Mouse (Mus musculus): ENCODE results near the gene Gm9508. TPM values are rescaled to one million over a fixed set of nuclear protein-coding genes. Genes with fewer than 3 reads are reported as not detected.
A peak's percentile ranks its signal among the peaks of the same experiment; 100 is the strongest.
"Not testable (repeated sequence)": the region's sequence is repeated elsewhere in the genome, so short reads cannot be mapped to it uniquely, and the experiment has no call there.

Gm9508 gene
- polyA plus RNA-seq, 1 experiment from 2014 or later, result not detected

- WGBS, result 35% methylated on average over 3 of the region's 3 CpGs
- Histone ChIP-seq H3K4me2 (replicated peaks; ENCODE audit: low read depth) (no peak within 1 kb of the TSS), H3K4me1 (replicated peaks; ENCODE audit: control insufficient read depth, insufficient read depth) (no peaks in the 10 kb centered on the region), H3K36me3 (ENCODE audit: control insufficient read depth, insufficient read depth, low read length) (no peaks in the 10 kb centered on the region), H3K27ac (replicated peaks) (no peak within 1 kb of the TSS), H3K27me3 (ENCODE audit: control insufficient read depth, insufficient read depth, low read length) (no peaks in the 10 kb centered on the region), H3K9ac (ENCODE audit: low read length) (no peak within 1 kb of the TSS), H3K4me3 (ENCODE audit: low read depth, low read length) (no peak within 1 kb of the TSS), H3K9me3 (ENCODE audit: control insufficient read depth, low read length) (no peaks in the 10 kb centered on the region)
- ATAC-seq (ENCODE audit: low FRiP score, low TSS enrichment) (no peak), DNase-seq (ENCODE audit: low spot score) (no peak)
- TF ChIP-seq CTCF (IDR thresholded peaks at IDR 0.05; ENCODE audit: low read depth) (no peak), EP300 (optimal IDR thresholded peaks at IDR 0.05) (no peak)
Observed at GRCm38 (mm10) chr10:77726186-77726585, 29.2 kb upstream of the Gm9508 start, which contains the start of gene Gm10100. Gene Gm10100 (plus strand): TSS chr10:77726486.

GRCm38 (mm10) chr10:77724855-77725254 is 27.8 kb upstream of the Gm9508 start:
- TF ChIP-seq CTCF (IDR thresholded peaks at IDR 0.05; ENCODE audit: low read depth) (peak; percentile 37; the same call in 1 of the 2 replicates), EP300 (optimal IDR thresholded peaks at IDR 0.05) (no peak)
- Histone ChIP-seq H3K36me3 (ENCODE audit: control insufficient read depth, insufficient read depth, low read length) (no peaks in the 10 kb centered on the region), H3K9ac (ENCODE audit: low read length) (no peak overlapping the region), H3K4me3 (ENCODE audit: low read depth, low read length) (no peak overlapping the region), H3K27ac (replicated peaks) (no peak overlapping the region), H3K9me3 (ENCODE audit: control insufficient read depth, low read length) (no peaks in the 10 kb centered on the region), H3K4me1 (replicated peaks; ENCODE audit: control insufficient read depth, insufficient read depth) (no peaks in the 10 kb centered on the region), H3K27me3 (ENCODE audit: control insufficient read depth, insufficient read depth, low read length) (no peaks in the 10 kb centered on the region), H3K4me2 (replicated peaks; ENCODE audit: low read depth) (no peak overlapping the region)
- ATAC-seq (ENCODE audit: low FRiP score, low TSS enrichment) (no peak), DNase-seq (ENCODE audit: low spot score) (no peak)
- WGBS, result 75% methylated on average over 8 of the region's 8 CpGs

GRCm38 (mm10) chr10:77720299-77720698 is 23.3 kb upstream of the Gm9508 start, which contains the start of gene Krtap12-1:
Gene Krtap12-1 (plus strand): TSS chr10:77720599.
- not testable (repeated sequence) for ATAC-seq (ENCODE audit: low FRiP score, low TSS enrichment); H3K9ac ChIP-seq (ENCODE audit: low read length); H3K4me1 ChIP-seq (replicated peaks; ENCODE audit: control insufficient read depth, insufficient read depth); H3K9me3 ChIP-seq (ENCODE audit: control insufficient read depth, low read length); H3K36me3 ChIP-seq (ENCODE audit: control insufficient read depth, insufficient read depth, low read length); H3K4me2 ChIP-seq (replicated peaks; ENCODE audit: low read depth); H3K27ac ChIP-seq (replicated peaks); H3K4me3 ChIP-seq (ENCODE audit: low read depth, low read length); H3K27me3 ChIP-seq (ENCODE audit: control insufficient read depth, insufficient read depth, low read length); DNase-seq (ENCODE audit: low spot score)
- WGBS, result 73% methylated on average over 1 of the region's 1 CpGs

GRCm38 (mm10) chr10:77715507-77715906 is 18.5 kb upstream of the Gm9508 start, which contains the start of gene Gm10142:
Gene Gm10142 (plus strand): TSS chr10:77715807.
- Histone ChIP-seq H3K27ac (replicated peaks) (no peak within 1 kb of the TSS), H3K9me3 (ENCODE audit: control insufficient read depth, low read length) (no peaks in the 10 kb centered on the region), H3K36me3 (ENCODE audit: control insufficient read depth, insufficient read depth, low read length) (no peaks in the 10 kb centered on the region), H3K4me2 (replicated peaks; ENCODE audit: low read depth) (no peak within 1 kb of the TSS), H3K4me3 (ENCODE audit: low read depth, low read length) (no peak within 1 kb of the TSS), H3K27me3 (ENCODE audit: control insufficient read depth, insufficient read depth, low read length) (no peaks in the 10 kb centered on the region), H3K9ac (ENCODE audit: low read length) (no peak within 1 kb of the TSS), H3K4me1 (replicated peaks; ENCODE audit: control insufficient read depth, insufficient read depth) (no peaks in the 10 kb centered on the region)
- no peak for TF ChIP-seq CTCF (IDR thresholded peaks at IDR 0.05; ENCODE audit: low read depth)
- no peak for TF ChIP-seq EP300 (optimal IDR thresholded peaks at IDR 0.05)
- DNase-seq (ENCODE audit: low spot score) (no peak), ATAC-seq (ENCODE audit: low FRiP score, low TSS enrichment) (no peak)
- 88% methylated on average over 1 of the region's 1 CpGs for WGBS

- Histone ChIP-seq H3K36me3 (ENCODE audit: control insufficient read depth, insufficient read depth, low read length) (no peaks in the 10 kb centered on the region), H3K27ac (replicated peaks) (no peak overlapping the region), H3K9me3 (ENCODE audit: control insufficient read depth, low read length) (no peaks in the 10 kb centered on the region), H3K27me3 (ENCODE audit: control insufficient read depth, insufficient read depth, low read length) (no peaks in the 10 kb centered on the region), H3K4me2 (replicated peaks; ENCODE audit: low read depth) (no peak overlapping the region), H3K4me1 (replicated peaks; ENCODE audit: control insufficient read depth, insufficient read depth) (no peaks in the 10 kb centered on the region), H3K4me3 (ENCODE audit: low read depth, low read length) (no peak overlapping the region), H3K9ac (ENCODE audit: low read length) (no peak overlapping the region)
- DNase-seq (ENCODE audit: low spot score) (no peak), ATAC-seq (ENCODE audit: low FRiP score, low TSS enrichment) (no peak)
- TF ChIP-seq EP300 (optimal IDR thresholded peaks at IDR 0.05) (no peak), CTCF (IDR thresholded peaks at IDR 0.05; ENCODE audit: low read depth) (no peak)
- 51% methylated on average over 4 of the region's 4 CpGs for WGBS
Observed at GRCm38 (mm10) chr10:77713734-77714133, 16.7 kb upstream of the Gm9508 start.

- not testable (repeated sequence) for H3K9me3 ChIP-seq (ENCODE audit: control insufficient read depth, low read length)
Observed at GRCm38 (mm10) chr10:77711157-77711556, 14.1 kb upstream of the Gm9508 start, which contains the start of gene Gm10024. Gene Gm10024 (plus strand): TSS chr10:77711457.

More at GRCm38 (mm10) chr10:77711157-77711556, 14.1 kb upstream of the Gm9508 start, which contains the start of gene Gm10024:
- not testable (repeated sequence) for ATAC-seq (ENCODE audit: low FRiP score, low TSS enrichment); H3K27me3 ChIP-seq (ENCODE audit: control insufficient read depth, insufficient read depth, low read length); H3K9ac ChIP-seq (ENCODE audit: low read length); H3K4me3 ChIP-seq (ENCODE audit: low read depth, low read length); H3K27ac ChIP-seq (replicated peaks); H3K4me2 ChIP-seq (replicated peaks; ENCODE audit: low read depth); H3K4me1 ChIP-seq (replicated peaks; ENCODE audit: control insufficient read depth, insufficient read depth); H3K36me3 ChIP-seq (ENCODE audit: control insufficient read depth, insufficient read depth, low read length); DNase-seq (ENCODE audit: low spot score)
